Mouse (Mus musculus): ENCODE results near the gene Tsga10ip.
"Not testable (repeated sequence)": the region's sequence is repeated elsewhere in the genome, so short reads cannot be mapped to it uniquely, and the experiment has no call there.

Tsga10ip gene

GRCm38 (mm10) chr19:5389647-5390046 lies 12.7 kb downstream of the Tsga10ip start:
- peak; percentile 91 for DNase-seq (ENCODE audit: low read depth)

GRCm38 (mm10) chr19:5388588-5389242 lies 13.6 kb downstream of the Tsga10ip start, which contains the start of gene Sart1:
Gene Sart1, minus strand, starts transcription at chr19:5388703.
- DNase-seq (ENCODE audit: low read depth), result peak; percentile 97

- DNase-seq (ENCODE audit: low read depth), result no peak
These were observed 14.3 kb downstream of the Tsga10ip start for GRCm38 (mm10) chr19:5388011-5388441.

- no peak for DNase-seq (ENCODE audit: low read depth)
These were observed 17.6 kb downstream of the Tsga10ip start for GRCm38 (mm10) chr19:5384715-5385114.

GRCm38 (mm10) chr19:5383326-5383725 lies 19.0 kb downstream of the Tsga10ip start:
- no peak for DNase-seq (ENCODE audit: low read depth)

- DNase-seq (ENCODE audit: low read depth), result no peak
These were observed 24.9 kb downstream of the Tsga10ip start for GRCm38 (mm10) chr19:5377446-5377845.

GRCm38 (mm10) chr19:5374748-5375147 lies 27.6 kb downstream of the Tsga10ip start:
- no peak for DNase-seq (ENCODE audit: low read depth)

- DNase-seq (ENCODE audit: low read depth), result no peak
These were observed 28.1 kb downstream of the Tsga10ip start for GRCm38 (mm10) chr19:5374177-5374576.

GRCm38 (mm10) chr19:5372724-5373123 lies 29.6 kb downstream of the Tsga10ip start:
- no peak for DNase-seq (ENCODE audit: low read depth)

GRCm38 (mm10) chr19:5370932-5371331 lies 31.4 kb downstream of the Tsga10ip start:
- DNase-seq (ENCODE audit: low read depth), result no peak

- peak; percentile 75 for DNase-seq (ENCODE audit: low read depth)
These were observed 34.9 kb downstream of the Tsga10ip start for GRCm38 (mm10) chr19:5367455-5367854.

GRCm38 (mm10) chr19:5367053-5367359 lies 35.3 kb downstream of the Tsga10ip start, which contains the start of gene Banf1:
Gene Banf1, minus strand, starts transcription at chr19:5367168.
- DNase-seq (ENCODE audit: low read depth), result no peak

- peak; percentile 99 for DNase-seq (ENCODE audit: low read depth)
These were observed 35.9 kb downstream of the Tsga10ip start, which contains the start of gene Eif1ad for GRCm38 (mm10) chr19:5366175-5367052. Gene Eif1ad, plus strand, starts transcription at chr19:5366741.

GRCm38 (mm10) chr19:5365751-5366150 lies 36.6 kb downstream of the Tsga10ip start:
- no peak for DNase-seq (ENCODE audit: low read depth)

- peak; percentile 69 for DNase-seq (ENCODE audit: low read depth)
These were observed 38.2 kb downstream of the Tsga10ip start for GRCm38 (mm10) chr19:5364124-5364523.

- no peak for DNase-seq (ENCODE audit: low read depth)
These were observed 40.1 kb downstream of the Tsga10ip start for GRCm38 (mm10) chr19:5362186-5362585.

GRCm38 (mm10) chr19:5356080-5356479 lies 46.2 kb downstream of the Tsga10ip start:
- peak; percentile 29 for DNase-seq (ENCODE audit: low read depth)

GRCm38 (mm10) chr19:5353609-5354008 lies 48.7 kb downstream of the Tsga10ip start:
- no peak for DNase-seq (ENCODE audit: low read depth)

- DNase-seq (ENCODE audit: low read depth), result not testable (repeated sequence)
These were observed 52.8 kb downstream of the Tsga10ip start, which contains the start of gene Cst6 for GRCm38 (mm10) chr19:5349502-5349873. Gene Cst6, minus strand, starts transcription at chr19:5349574.

- DNase-seq (ENCODE audit: low read depth), result peak; percentile 74
These were observed 53.5 kb downstream of the Tsga10ip start for GRCm38 (mm10) chr19:5348526-5349501.

GRCm38 (mm10) chr19:5348064-5348463 lies 54.3 kb downstream of the Tsga10ip start:
- DNase-seq (ENCODE audit: low read depth), result no peak

Measured in induced T-regulatory cell, adult 2 months (primary cell).